19 mouse cellular contexts compared by ENCODE assay signal in genomic region chr8:122467816-122468215, GRCm38 (mm10). TPM values are rescaled to one million over a fixed set of nuclear protein-coding genes. Genes with fewer than 3 reads are reported as not detected.
"Had no signal": no experiment of that assay in that cellular context is flagged by ENCODE, and none has a peak within 500 bp of the region (broad histone marks: within the 10 kb centered on the region; RNA-seq: fewer than 3 reads in every experiment).

No protein-coding gene starts in this region.

- H3K27ac ChIP-seq: intestine, embryonic 15.5 days; kidney, embryonic 15.5 days; liver, embryonic 13.5 days; macrophage; midbrain, embryonic 12.5 days; midbrain, embryonic 15.5 days; neural tube, embryonic 12.5 days; neural tube, embryonic 15.5 days; stomach, postnatal 0 days had no signal

- DNase-seq: kidney, adult 11 months; kidney, adult 8-10 months; kidney, postnatal 10 days; kidney, postnatal 36 days; liver, embryonic 13.5 days; lung, embryonic 14.5 days; retina, postnatal 1 day; right cerebral cortex, postnatal 25 days had no signal

- H3K4me3 ChIP-seq: intestine, embryonic 15.5 days; kidney, embryonic 15.5 days; liver, embryonic 13.5 days; midbrain, embryonic 12.5 days; midbrain, embryonic 15.5 days; neural tube, embryonic 12.5 days; neural tube, embryonic 15.5 days had no signal

- H3K4me1 ChIP-seq: intestine, embryonic 15.5 days; midbrain, embryonic 12.5 days; midbrain, embryonic 15.5 days; neural tube, embryonic 12.5 days; neural tube, embryonic 15.5 days had no signal

RNA-seq across cellular contexts. Expression of gene Snai3, which starts 7.3 kb away (rescaled TPM):
- total RNA-seq: layer of hippocampus, postnatal 14 days; liver, adult 2 months had no signal
- polyA plus RNA-seq: limb, embryonic 11.5 days; macrophage; midbrain, embryonic 12.5 days; midbrain, embryonic 15.5 days; neural tube, embryonic 12.5 days had no signal
